Mouse (Mus musculus) embryonic stem cell, embryonic (primary cell): ENCODE measurements at regions not wholly inside any gene's neighbourhood (a gene's known extent, or its start where the extent isn't known, plus 50 kb on each side); places are given as distances from the start of the nearest gene placed in this dataset.

Experiments
- CTCF ChIA-PET, 4 experiments: fragments of 300-600 bp in 2 of 4; fragments of 350-600 bp in 2 of 4; sonication (Branson Sonifier 250); formaldehyde crosslinking; loops; one replicate each; lab custom pipeline; 2022; ENCODE audit warnings: inconsistent platforms in 2 of 4; lab: Charles Lee
- POLR2A ChIA-PET, 4 experiments: fragments of 300-600 bp in 2 of 4; fragments of 350-600 bp in 2 of 4; sonication (Branson Sonifier 250); formaldehyde crosslinking; loops; one replicate each; lab custom pipeline; 2022; ENCODE audit warnings: antibody characterized with exemption in 4 of 4, inconsistent platforms in 1 of 4; lab: Charles Lee

DNA sequence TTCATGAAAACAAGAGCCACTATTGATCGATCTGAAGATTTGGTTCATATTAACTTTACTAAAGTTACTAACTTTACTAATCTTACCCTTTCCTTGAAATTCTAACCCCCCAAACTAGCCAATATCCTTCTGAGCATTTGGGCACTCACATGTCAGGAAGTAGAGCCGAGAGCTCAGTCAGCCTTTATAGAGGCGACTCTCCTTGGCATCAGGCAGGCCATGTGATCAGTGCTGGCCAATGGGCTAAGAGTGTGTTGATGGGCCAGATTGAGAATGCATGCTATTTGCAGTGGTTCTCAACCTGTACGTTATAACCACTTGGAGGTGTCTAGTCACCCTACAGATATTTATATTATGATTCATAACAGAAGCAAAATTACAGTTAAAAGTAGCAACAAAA lies 69.6 kb upstream of the Slc35b4 start:
- CTCF ChIA-PET, result no interaction called here
- POLR2A ChIA-PET, result no interaction called here

DNA sequence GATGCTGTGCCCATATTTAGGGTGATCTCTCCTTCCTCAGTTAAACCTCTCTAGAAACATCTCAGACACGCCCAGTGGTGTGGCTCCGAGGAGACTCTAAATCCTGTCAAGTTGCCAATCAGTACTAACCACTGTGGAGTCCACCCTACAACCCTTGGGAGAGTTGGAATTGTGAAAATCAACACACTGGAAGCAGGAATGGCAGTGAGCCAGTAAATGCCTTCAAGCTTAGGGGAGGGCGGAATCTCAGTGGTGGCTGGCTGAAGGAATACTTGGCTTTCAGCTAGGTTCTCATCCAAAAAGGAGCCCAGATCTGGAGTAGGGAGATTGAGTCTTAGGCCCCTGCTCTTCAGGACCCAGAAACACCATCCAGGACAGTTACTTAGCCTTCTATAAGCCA lies 66.1 kb upstream of the Slc35b4 start:
- POLR2A ChIA-PET, result interaction anchor here in 2 of 4 experiments (0.7 to 1.4 kb wide), 3 partner anchors 13 to 255 kb away, joined by 3 to 4 read pairs (median 3); no protein-coding TSS in a partner anchor
- CTCF ChIA-PET, result interaction anchor here in 2 of 4 experiments (0.5 to 2.1 kb wide), 4 partner anchors 12 to 295 kb away, joined by 3 to 8 read pairs (median 4); no protein-coding TSS in a partner anchor

DNA sequence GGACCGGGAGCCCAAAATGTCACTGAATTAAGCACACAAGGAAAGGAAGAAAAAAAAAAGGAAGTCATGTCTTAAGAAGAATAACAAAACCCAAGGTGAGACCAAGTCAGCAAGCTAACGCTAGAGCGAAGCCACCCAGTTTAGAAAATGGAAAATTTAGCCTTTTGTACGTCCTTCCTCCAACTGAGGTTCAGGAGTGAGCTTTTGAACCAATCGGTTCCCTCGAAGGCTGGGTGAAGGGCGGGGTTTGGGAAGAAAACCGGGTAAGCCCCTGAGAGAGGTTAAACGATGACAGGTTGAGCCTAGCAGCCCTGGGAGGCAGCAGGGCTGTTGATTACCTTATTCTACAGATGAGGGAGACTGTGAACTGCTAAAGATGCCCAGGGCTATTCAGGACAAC lies 65.6 kb upstream of the Slc35b4 start:
- POLR2A ChIA-PET, result interaction anchor here in 1 of 4 experiments (1.0 to 1.4 kb wide), 3 partner anchors 10 to 50 kb away, joined by 3 to 4 read pairs (median 3); no protein-coding TSS in a partner anchor
- CTCF ChIA-PET, result interaction anchor here in 1 of 4 experiments (1.5 to 2.1 kb wide), 3 partner anchors 13 to 104 kb away, joined by 4 to 8 read pairs (median 5); no protein-coding TSS in a partner anchor

DNA sequence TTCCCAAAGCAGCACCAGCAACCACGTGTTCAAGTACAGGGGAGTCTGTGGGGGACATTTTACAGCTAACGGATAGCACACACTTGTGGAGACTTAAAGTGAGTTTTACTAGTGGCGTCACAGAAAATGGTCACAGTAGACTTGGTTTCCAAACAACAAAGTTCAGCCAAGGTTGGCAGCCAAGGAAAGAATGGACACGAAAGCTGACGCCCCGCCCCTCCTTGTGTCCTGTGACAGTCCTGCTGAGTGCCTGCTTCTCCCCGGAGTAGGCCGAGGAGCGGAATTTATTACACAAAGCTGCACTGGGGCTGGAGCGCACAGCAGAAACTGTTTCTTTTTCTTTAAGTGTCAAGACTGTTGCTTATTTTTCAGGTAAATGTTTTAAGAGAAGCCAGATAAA lies 58.2 kb upstream of the Slc35b4 start:
- POLR2A ChIA-PET, result interaction anchor here in 1 of 4 experiments (0.6 kb wide), 1 partner anchor 54 kb away, joined by 3 read pairs; no protein-coding TSS in a partner anchor
- CTCF ChIA-PET, result interaction anchor here in 1 of 4 experiments (0.6 kb wide), 1 partner anchor 66 kb away, joined by 3 read pairs; no protein-coding TSS in a partner anchor

DNA sequence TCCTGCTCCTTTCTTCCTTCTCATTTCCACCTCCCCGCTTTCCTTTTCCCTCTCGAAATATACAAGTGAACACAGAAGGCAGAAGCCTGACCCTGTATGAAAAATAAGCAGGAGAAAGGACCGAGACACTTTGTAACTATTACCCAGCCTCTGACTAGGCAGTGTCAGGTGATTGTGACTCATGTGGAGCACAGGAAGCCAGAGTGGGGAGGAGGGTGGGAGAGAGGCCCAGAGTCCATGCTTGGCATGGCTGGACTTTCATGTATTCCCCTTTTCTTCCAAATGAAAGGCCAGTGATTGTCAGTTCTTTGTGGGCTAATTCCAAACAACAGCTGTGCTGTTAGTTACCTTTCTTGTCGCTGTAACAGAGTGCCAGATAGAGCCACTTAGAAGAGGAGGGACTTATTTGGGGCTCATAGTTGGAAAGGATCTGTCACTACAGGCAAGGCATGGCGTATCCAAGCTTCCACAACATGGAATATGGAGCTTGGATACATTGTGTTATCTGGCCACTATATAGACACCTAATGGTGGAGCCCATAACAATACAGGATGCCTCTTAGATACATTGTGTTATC lies 57.6 kb upstream of the Slc35b4 start:
- POLR2A ChIA-PET, result no interaction called here
- CTCF ChIA-PET, result no interaction called here

DNA sequence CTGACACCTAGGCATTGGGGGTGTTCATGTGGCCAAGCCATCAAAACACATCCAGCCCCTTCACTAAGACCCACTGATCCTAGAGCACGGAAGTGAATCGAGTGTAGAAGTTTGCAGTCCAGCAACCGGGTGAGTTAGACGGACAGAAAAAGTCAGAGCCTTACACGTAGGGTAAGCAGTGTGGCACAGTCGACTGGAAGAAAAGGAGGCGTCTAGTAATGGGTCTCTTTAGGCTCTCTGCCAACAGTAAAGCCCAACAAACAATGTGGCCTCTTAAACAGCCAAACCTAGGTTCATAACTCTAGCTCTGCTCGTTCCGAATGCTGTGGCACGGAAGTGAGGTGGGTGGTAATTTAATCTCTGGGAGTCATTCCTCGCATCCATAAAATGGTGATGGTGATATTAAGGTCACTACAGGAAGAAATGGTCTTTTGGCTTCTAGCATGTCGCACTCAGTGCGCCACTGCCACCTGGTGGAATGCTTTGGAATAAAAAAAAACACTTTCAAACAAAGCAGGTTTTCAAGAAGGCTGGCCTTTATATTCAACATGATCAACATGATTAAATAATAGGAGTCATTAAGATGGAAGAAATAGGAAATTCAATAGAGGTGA lies 54.0 kb upstream of the Slc35b4 start:
- ChIA-PET CTCF (interaction anchor here (0.6 to 1.9 kb wide), 10 partner anchors 9 to 696 kb away, joined by 3 to 11 read pairs (median 4); partner anchors contain the start of gene Slc35b4 (in 1 of the 4)), POLR2A (interaction anchor here in 3 of 4 experiments (0.6 to 2.5 kb wide), 7 partner anchors 23 to 87 kb away, joined by 3 to 7 read pairs (median 4); no protein-coding TSS in a partner anchor)

DNA sequence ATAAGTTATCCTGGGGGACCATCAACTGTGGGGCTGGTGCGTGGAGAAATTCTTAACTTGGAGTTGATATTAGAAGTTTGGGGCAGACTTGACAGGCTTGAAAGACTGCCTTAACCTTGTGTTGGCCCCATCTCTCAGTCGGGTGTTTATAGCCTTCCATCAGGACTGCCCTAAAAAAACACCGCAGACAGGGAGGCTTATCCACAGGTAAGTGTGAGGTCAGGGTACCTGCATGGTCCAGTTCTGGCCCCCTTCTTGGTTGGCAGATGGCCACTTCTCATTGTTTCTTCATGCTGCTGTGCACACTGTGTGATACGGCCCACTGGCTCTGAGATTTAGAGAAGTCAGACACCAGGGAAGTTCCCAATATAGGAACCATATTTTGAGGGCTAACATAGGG lies 50.2 kb upstream of the Slc35b4 start:
- POLR2A ChIA-PET, result interaction anchor here in 2 of 4 experiments (0.7 to 1.5 kb wide), 3 partner anchors 18 to 28 kb away, joined by 3 read pairs; no protein-coding TSS in a partner anchor
- CTCF ChIA-PET, result interaction anchor here in 1 of 4 experiments (0.7 kb wide), 1 partner anchor 350 kb away, joined by 6 read pairs; no protein-coding TSS in a partner anchor
